Mouse (Mus musculus): ENCODE measurements around the gene Ube2d1. TPM values are rescaled to one million over a fixed set of nuclear protein-coding genes. Genes with fewer than 3 reads are reported as not detected.

Gene Ube2d1
- total and polyA plus RNA-seq, 3 experiments, result 1.0 to 7.7 (median 3.8) TPM

GRCm38 (mm10) chr10:71306759-71307158 is 21.7 kb upstream of the Ube2d1 start:
- no peak for DNase-seq (ENCODE audit: extremely low read depth)
- peaks cover 4% of the 10 kb centered on the region for H3K9me3 ChIP-seq (replicated peaks; ENCODE audit: low read length)
- H3K4me1 ChIP-seq (ENCODE audit: control insufficient read depth in 1 of 2, insufficient read depth in 2 of 2), result peaks cover 0 to 6% of the 10 kb centered on the region in 2 experiments; a peak in 1 of 4 replicates
- TF ChIP-seq KAT2A (IDR thresholded peaks at IDR 0.05; ENCODE audit: insufficient replicate concordance, low read length) (no peak), NELFE (IDR thresholded peaks at IDR 0.05; ENCODE audit: low read depth, low read length) (no peak), ZNF384 (IDR thresholded peaks at IDR 0.05; ENCODE audit: low read depth, low read length) (peak; percentile 85), POLR2AphosphoS2 (IDR thresholded peaks at IDR 0.05; ENCODE audit: low read depth, low read length) (no peak), IRF4 (IDR thresholded peaks at IDR 0.05; ENCODE audit: low read depth, low read length) (no peak), MYC (IDR thresholded peaks at IDR 0.05; ENCODE audit: low read depth, low read length) (no peak)
- peak overlapping the region in 1 of 3 experiments; percentile 27 for H3K4me3 ChIP-seq (replicated peaks in 1 of 3; ENCODE audit: low read depth in 2 of 3, low read length in 2 of 3, poor library complexity in 1 of 3)
- no peaks in the 10 kb centered on the region for H3K27me3 ChIP-seq (replicated peaks)
- H3K9ac ChIP-seq (ENCODE audit: insufficient read depth, low read depth), result peak overlapping the region; percentile 5; the same call in 1 of the 2 replicates
- peak overlapping the region; percentile 83 for H3K4me2 ChIP-seq (ENCODE audit: insufficient read depth, low read depth, poor library complexity, severe bottlenecking)
- dilution Hi-C loops (cut with MboI; ENCODE audit: extremely low pct_ligation_motif_present, extremely low pct_unique_long_range_greater_than_20kb, low sequenced_read_pairs) (no loop called here), in situ Hi-C loops (cut with MboI; ENCODE audit: low pct_ligation_motif_present, low pct_unique_long_range_greater_than_20kb, low sequenced_read_pairs) (no loop called here)
- H3K36me3 ChIP-seq (replicated peaks in 1 of 2; ENCODE audit: control insufficient read depth in 1 of 2, insufficient read depth in 1 of 2, low read length in 1 of 2), result no peaks in the 10 kb centered on the region
- no peak overlapping the region for H3K27ac ChIP-seq (ENCODE audit: insufficient read depth, low read depth)
- H3K79me2 ChIP-seq (replicated peaks; ENCODE audit: control insufficient read depth, extremely low read depth, insufficient read depth, poor library complexity, severe bottlenecking), result no peaks in the 10 kb centered on the region

- H3K9me3 ChIP-seq (replicated peaks; ENCODE audit: low read length), result peaks cover 4% of the 10 kb centered on the region
- no peak overlapping the region for H3K27ac ChIP-seq (ENCODE audit: insufficient read depth, low read depth)
- DNase-seq (ENCODE audit: extremely low read depth), result peak; percentile 74
- dilution Hi-C loops (cut with MboI; ENCODE audit: extremely low pct_ligation_motif_present, extremely low pct_unique_long_range_greater_than_20kb, low sequenced_read_pairs), result no loop called here
- peak overlapping the region; percentile 5; the same call in 1 of the 2 replicates for H3K9ac ChIP-seq (ENCODE audit: insufficient read depth, low read depth)
- peak overlapping the region; percentile 83 for H3K4me2 ChIP-seq (ENCODE audit: insufficient read depth, low read depth, poor library complexity, severe bottlenecking)
- no peaks in the 10 kb centered on the region for H3K36me3 ChIP-seq (replicated peaks in 1 of 2; ENCODE audit: control insufficient read depth in 1 of 2, insufficient read depth in 1 of 2, low read length in 1 of 2)
- no peaks in the 10 kb centered on the region for H3K27me3 ChIP-seq (replicated peaks)
- in situ Hi-C loops (cut with MboI; ENCODE audit: low pct_ligation_motif_present, low pct_unique_long_range_greater_than_20kb, low sequenced_read_pairs), result no loop called here
- no peaks in the 10 kb centered on the region for H3K79me2 ChIP-seq (replicated peaks; ENCODE audit: control insufficient read depth, extremely low read depth, insufficient read depth, poor library complexity, severe bottlenecking)
- H3K4me3 ChIP-seq (replicated peaks in 1 of 3; ENCODE audit: low read depth in 2 of 3, low read length in 2 of 3, poor library complexity in 1 of 3), result peak overlapping the region; percentile 27 to 53 (median 39)
- TF ChIP-seq EP300 (IDR thresholded peaks at IDR 0.05; ENCODE audit: low read length) (no peak), ZMIZ1 (IDR thresholded peaks at IDR 0.05; ENCODE audit: low read depth, low read length) (no peak), CHD1 (IDR thresholded peaks at IDR 0.05; ENCODE audit: low read depth, low read length) (no peak), E2F4 (IDR thresholded peaks at IDR 0.05; ENCODE audit: insufficient replicate concordance, low read depth, low read length) (no peak), POLR2A (IDR thresholded peaks at IDR 0.05; ENCODE audit: low read depth, low read length) (no peak), USF2 (conservative IDR thresholded peaks at IDR 0.05; ENCODE audit: low read depth, low read length) (no peak), MEF2A (IDR thresholded peaks at IDR 0.05; ENCODE audit: borderline replicate concordance, low read depth, low read length) (no peak), MAX (IDR thresholded peaks at IDR 0.05; ENCODE audit: low read length) (no peak), ZC3H11A (IDR thresholded peaks at IDR 0.05; ENCODE audit: low read depth, low read length) (no peak), NRF1 (IDR thresholded peaks at IDR 0.05; ENCODE audit: low read depth, low read length) (no peak), ZNF384 (IDR thresholded peaks at IDR 0.05; ENCODE audit: low read depth, low read length) (no peak), ZKSCAN1 (IDR thresholded peaks at IDR 0.05; ENCODE audit: borderline replicate concordance, low read depth, low read length) (no peak), PAX5 (IDR thresholded peaks at IDR 0.05; ENCODE audit: low read length) (no peak), TBP (conservative IDR thresholded peaks at IDR 0.05; ENCODE audit: low read depth, low read length) (no peak), CTCF (conservative IDR thresholded peaks at IDR 0.05 in 1 of 2, IDR thresholded peaks at IDR 0.05 in 1 of 2; ENCODE audit: low read depth in 2 of 2, low read length in 2 of 2) (peak; percentile 55 to 81), BHLHE40 (IDR thresholded peaks at IDR 0.05; ENCODE audit: low read depth, low read length) (no peak), UBTF (IDR thresholded peaks at IDR 0.05; ENCODE audit: low read depth, low read length) (no peak), JUND (conservative IDR thresholded peaks at IDR 0.05; ENCODE audit: low read depth, low read length) (no peak), RAD21 (IDR thresholded peaks at IDR 0.05; ENCODE audit: low read depth, low read length) (peak; percentile 68), MXI1 (IDR thresholded peaks at IDR 0.05; ENCODE audit: low read depth, low read length) (no peak), ELF1 (IDR thresholded peaks at IDR 0.05; ENCODE audit: low read depth, low read length) (no peak), IRF4 (IDR thresholded peaks at IDR 0.05; ENCODE audit: low read depth, low read length) (peak; percentile 42; the same call in 1 of the 2 replicates), MYC (IDR thresholded peaks at IDR 0.05; ENCODE audit: low read depth, low read length) (no peak), CHD2 (IDR thresholded peaks at IDR 0.05; ENCODE audit: low read length) (no peak), NELFE (IDR thresholded peaks at IDR 0.05; ENCODE audit: low read depth, low read length) (no peak), MAFK (IDR thresholded peaks at IDR 0.05; ENCODE audit: insufficient replicate concordance, low read length) (no peak), MAZ (IDR thresholded peaks at IDR 0.05; ENCODE audit: low read depth, low read length) (no peak), TCF12 (IDR thresholded peaks at IDR 0.05; ENCODE audit: low read depth, low read length) (no peak), POLR2AphosphoS2 (IDR thresholded peaks at IDR 0.05; ENCODE audit: low read depth, low read length) (no peak), SMC3 (IDR thresholded peaks at IDR 0.05; ENCODE audit: low read depth, low read length) (peak; percentile 58), USF1 (IDR thresholded peaks at IDR 0.05; ENCODE audit: low read depth, low read length) (no peak), GABPA (IDR thresholded peaks at IDR 0.05; ENCODE audit: insufficient replicate concordance, low read depth, low read length) (no peak)
- H3K4me1 ChIP-seq (ENCODE audit: control insufficient read depth in 1 of 2, insufficient read depth in 2 of 2), result peaks cover 0 to 6% of the 10 kb centered on the region in 2 experiments; a peak in 1 of 4 replicates
These were observed 21.1 kb upstream of the Ube2d1 start for GRCm38 (mm10) chr10:71306190-71306589.
